Mouse (Mus musculus) heart, embryonic 15.5 days (tissue): ENCODE data around the gene Serinc3. TPM values are rescaled to one million over a fixed set of nuclear protein-coding genes. Genes with fewer than 3 reads are reported as not detected.

ENCODE experiments used
- ATAC-seq: fragments of 200-750 bp; cut with Nextera tagmentation; replicated peaks from 2 replicates; pipeline ENCODE4 v1.8.0; 2017; ENCODE audit warnings: low read depth, moderate TSS enrichment; ENCODE audit not compliant: insufficient number of reproducible peaks, insufficient read depth, low FRiP score
- H3K27ac ChIP-seq: fragments of 300-500 bp; sonication (generic); 2 replicates; pipeline ENCODE4 v1.5.1; 2015; ENCODE audit warnings: mild to moderate bottlenecking, inconsistent platforms
- H3K27me3 ChIP-seq: fragments of 300-500 bp; sonication (generic); 2 replicates; pipeline ENCODE4 v1.6.1; 2015; ENCODE audit warnings: inconsistent platforms
- H3K36me3 ChIP-seq: fragments of 300-500 bp; sonication (generic); 2 replicates; pipeline ENCODE4 v1.6.1; 2015; ENCODE audit warnings: mild to moderate bottlenecking, inconsistent platforms
- H3K4me1 ChIP-seq: fragments of 300-500 bp; sonication (generic); replicated peaks from 2 replicates; pipeline ENCODE4 v1.6.1; 2015; ENCODE audit warnings: inconsistent platforms
- H3K4me2 ChIP-seq: fragments of 300-500 bp; sonication (generic); 2 replicates; pipeline ENCODE4 v1.6.1; 2015; ENCODE audit warnings: inconsistent platforms, mild to moderate bottlenecking, moderate library complexity
- H3K4me3 ChIP-seq: fragments of 300-500 bp; sonication (generic); 2 replicates; pipeline ENCODE4 v1.5.1; 2015; ENCODE audit warnings: mild to moderate bottlenecking, inconsistent platforms
- H3K9ac ChIP-seq: fragments of 300-500 bp; sonication (generic); 2 replicates; pipeline ENCODE4 v1.6.1; 2015; ENCODE audit warnings: mild to moderate bottlenecking, inconsistent platforms
- H3K9me3 ChIP-seq: fragments of 300-500 bp; sonication (generic); replicated peaks from 2 replicates; pipeline ENCODE4 v1.6.1; 2016; ENCODE audit warnings: inconsistent platforms
- WGBS: fragments of 180-500 bp; shearing (Covaris S2); methylation state at CpG from one replicate; pipeline ENCODE4 v1.1.7; 2015; ENCODE audit warnings: mixed read lengths; 5-methylcytosine and 5-hydroxymethylcytosine counted together
- polyA plus RNA-seq: library from polyadenylated mRNA; unstranded; fragments of >200 nt; fragmentation: Nextera tagmentation; extraction: Ambion mirVana; gene quantifications from 2 replicates; pipeline ENCODE4 v1.2.1, GENCODE M21; 2015

The Serinc3 gene
- polyA plus RNA-seq, 1 experiment from 2014 or later = 54.8 TPM

DNA sequence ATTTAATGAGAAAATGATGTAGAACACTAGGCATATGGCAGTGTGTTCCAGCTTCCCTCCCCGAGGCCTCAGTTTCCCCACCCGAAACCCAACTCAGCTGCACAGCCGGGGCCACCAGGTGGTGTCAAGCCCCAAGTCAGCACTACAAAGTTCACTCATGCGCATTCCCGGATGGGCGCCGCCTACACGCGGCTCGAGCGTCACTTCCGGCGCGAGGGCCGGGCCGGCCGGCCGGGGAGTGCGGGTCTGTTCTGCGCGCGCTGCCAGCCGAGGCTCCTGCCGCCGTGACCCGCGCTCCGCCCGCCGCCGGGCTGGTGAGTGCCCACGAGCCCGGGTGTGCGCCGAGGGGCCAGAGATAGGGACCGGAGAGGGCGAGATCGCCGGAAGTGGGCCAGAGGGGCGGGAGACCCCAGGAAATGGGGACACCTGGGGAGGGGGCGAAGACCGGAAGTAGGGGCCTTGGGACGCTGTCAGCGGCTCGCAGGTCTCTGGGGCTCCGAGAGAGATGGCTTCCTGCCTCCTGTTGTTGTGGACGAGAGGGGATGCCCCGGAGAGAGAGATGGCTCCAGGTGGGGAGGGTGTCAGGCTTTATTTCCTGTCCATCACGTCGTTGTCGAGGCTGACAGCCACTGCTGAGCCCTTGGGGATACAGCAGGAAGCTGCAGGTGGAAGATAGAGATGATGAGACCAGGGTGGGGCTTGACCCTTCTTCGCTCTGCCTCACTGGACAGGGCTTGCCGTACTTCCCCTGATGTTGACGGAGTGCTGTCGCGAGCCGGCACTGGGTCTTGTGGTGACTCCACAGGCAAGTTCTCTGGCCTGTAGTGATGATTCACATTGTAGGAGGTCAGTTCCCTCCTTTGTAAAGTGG, 42.6 kb downstream of the Serinc3 start, which contains the start of gene Ttpal:
TSS of gene Ttpal (plus strand) at position 214 of the 871 bp plus-strand sequence.
- peak; percentile 90 for ATAC-seq
- Histone ChIP-seq H3K27me3 (no peaks in the 10 kb centered on the region), H3K27ac (peak within 1 kb of the TSS; percentile 87), H3K36me3 (no peaks in the 10 kb centered on the region), H3K9me3 (no peaks in the 10 kb centered on the region), H3K4me2 (peak within 1 kb of the TSS; percentile 91), H3K9ac (peak within 1 kb of the TSS; percentile 97), H3K4me1 (peaks cover 10% of the 10 kb centered on the region), H3K4me3 (peak within 1 kb of the TSS; percentile 94)
- WGBS = 1% methylated on average over 57 of the region's 57 CpGs

DNA sequence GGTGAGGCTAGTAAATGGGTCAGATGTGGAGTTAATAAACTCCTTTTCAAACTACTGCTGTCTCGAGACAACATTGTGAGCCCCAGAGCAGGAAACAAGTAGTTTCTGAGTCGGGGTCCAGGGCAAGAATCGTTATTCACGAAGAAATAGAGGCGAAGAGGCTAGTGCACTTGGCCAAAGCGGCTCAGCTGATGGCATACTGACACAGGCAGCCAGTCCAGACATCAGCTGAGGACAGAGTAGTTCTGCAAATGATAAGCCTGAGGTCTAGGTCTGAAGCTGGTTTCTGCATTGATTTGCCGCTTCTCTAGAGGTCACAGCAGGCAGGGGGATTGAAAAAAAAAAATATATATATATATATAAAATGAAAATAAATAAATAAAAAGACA, 43.2 kb downstream of the Serinc3 start:
- Histone ChIP-seq H3K4me1 (peaks cover 12% of the 10 kb centered on the region), H3K36me3 (no peaks in the 10 kb centered on the region), H3K4me2 (peak overlapping the region; percentile 91), H3K27ac (peak overlapping the region; percentile 87; the same call in 1 of the 2 replicates), H3K4me3 (peak overlapping the region; percentile 94), H3K27me3 (no peaks in the 10 kb centered on the region), H3K9ac (peak overlapping the region; percentile 23; the same call in 1 of the 2 replicates), H3K9me3 (no peaks in the 10 kb centered on the region)
- 65% methylated on average over 7 of the region's 7 CpGs for WGBS
- no peak for ATAC-seq

DNA sequence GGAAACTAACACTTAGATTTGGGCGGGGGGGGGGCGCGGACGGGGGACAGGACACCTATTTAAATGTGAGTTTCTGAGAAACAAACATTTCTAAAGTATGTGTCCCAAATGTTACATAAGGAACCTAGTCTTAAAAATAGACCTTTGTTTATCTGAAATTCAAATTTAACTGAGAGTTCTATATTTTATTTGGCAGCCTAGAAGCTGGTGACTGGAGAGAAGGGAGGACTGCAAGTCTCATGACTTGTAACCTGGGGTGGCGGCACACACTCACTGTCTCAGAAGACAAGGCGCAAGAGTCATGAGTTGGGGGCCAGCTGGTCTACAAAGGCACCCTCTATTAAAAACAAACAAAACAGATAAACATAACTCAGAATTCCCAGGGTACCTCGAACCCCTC, 43.9 kb downstream of the Serinc3 start:
- no peaks in the 10 kb centered on the region for H3K36me3 ChIP-seq
- no peak overlapping the region for H3K4me2 ChIP-seq
- no peaks in the 10 kb centered on the region for H3K27me3 ChIP-seq
- 85% methylated on average over 7 of the region's 7 CpGs for WGBS
- no peak overlapping the region for H3K9ac ChIP-seq
- H3K9me3 ChIP-seq = no peaks in the 10 kb centered on the region
- ATAC-seq = no peak
- no peak overlapping the region for H3K27ac ChIP-seq
- no peak overlapping the region for H3K4me3 ChIP-seq
- H3K4me1 ChIP-seq = peaks cover 17% of the 10 kb centered on the region

DNA sequence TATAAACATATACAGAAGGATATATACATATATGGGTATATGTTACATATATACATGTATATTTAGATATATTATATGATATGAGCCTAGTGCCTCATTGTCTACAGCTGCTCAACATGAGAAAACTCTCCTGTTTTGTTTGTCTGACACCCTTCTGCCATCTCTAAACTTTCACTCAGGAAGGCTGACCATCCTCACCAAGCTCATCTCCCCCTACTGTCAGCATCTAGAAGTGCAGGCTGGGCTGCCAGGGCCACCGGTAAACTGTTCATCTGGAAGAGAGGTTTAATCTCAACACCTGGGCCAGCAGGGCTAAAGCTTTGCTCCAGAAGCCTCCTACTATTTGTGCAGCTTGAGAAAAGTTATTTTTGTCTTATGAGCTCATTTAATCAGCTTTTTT, 45.7 kb downstream of the Serinc3 start:
- H3K27me3 ChIP-seq = no peaks in the 10 kb centered on the region
- no peak for ATAC-seq
- H3K4me1 ChIP-seq = peaks cover 17% of the 10 kb centered on the region
- no peak overlapping the region for H3K4me3 ChIP-seq
- 0% methylated on average over 1 of the region's 1 CpGs for WGBS
- H3K9me3 ChIP-seq = no peaks in the 10 kb centered on the region
- H3K4me2 ChIP-seq = no peak overlapping the region
- no peak overlapping the region for H3K27ac ChIP-seq
- H3K9ac ChIP-seq = no peak overlapping the region
- no peaks in the 10 kb centered on the region for H3K36me3 ChIP-seq

DNA sequence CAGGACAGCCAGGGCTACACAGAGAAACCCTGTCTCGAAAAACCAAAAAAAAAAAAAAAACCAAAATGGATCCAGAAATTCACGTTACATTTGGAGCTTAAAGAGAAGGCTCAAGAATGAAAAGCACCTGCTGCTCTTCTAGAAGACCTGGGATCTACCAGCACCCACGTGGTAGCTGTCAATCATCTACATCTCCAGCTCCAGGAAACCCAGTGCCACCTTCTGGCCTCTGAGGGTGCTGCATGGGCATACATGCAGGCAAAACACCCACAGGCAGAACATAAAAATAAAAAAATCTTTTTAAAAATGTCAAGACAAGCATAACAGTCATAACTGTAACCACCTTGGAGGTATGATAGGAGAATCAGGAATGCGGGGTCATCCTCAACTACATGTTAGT, 47.3 kb downstream of the Serinc3 start:
- no peaks in the 10 kb centered on the region for H3K27me3 ChIP-seq
- no peaks in the 10 kb centered on the region for H3K9me3 ChIP-seq
- H3K9ac ChIP-seq = no peak overlapping the region
- no peak for ATAC-seq
- H3K4me3 ChIP-seq = no peak overlapping the region
- no peak overlapping the region for H3K27ac ChIP-seq
- H3K4me2 ChIP-seq = no peak overlapping the region
- WGBS = 50% methylated on average over 4 of the region's 4 CpGs
- peaks cover 12% of the 10 kb centered on the region for H3K4me1 ChIP-seq
- H3K36me3 ChIP-seq = no peaks in the 10 kb centered on the region

DNA sequence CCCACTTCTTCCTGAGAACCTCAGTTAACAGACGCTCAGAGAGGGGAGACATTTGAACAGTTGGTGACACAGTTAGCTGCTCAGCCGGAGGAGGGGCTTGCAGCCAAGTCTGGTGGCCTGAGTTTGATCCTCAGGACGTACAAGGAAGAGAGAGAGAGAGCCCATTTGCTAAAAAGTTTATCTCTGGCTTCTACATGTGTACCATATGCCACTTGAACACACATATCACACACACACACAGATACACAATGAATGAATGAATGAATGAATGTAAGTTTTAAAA, 48.1 kb downstream of the Serinc3 start:
- H3K4me1 ChIP-seq = peaks cover 10% of the 10 kb centered on the region
- no peak for ATAC-seq
- WGBS = 60% methylated on average over 3 of the region's 3 CpGs

DNA sequence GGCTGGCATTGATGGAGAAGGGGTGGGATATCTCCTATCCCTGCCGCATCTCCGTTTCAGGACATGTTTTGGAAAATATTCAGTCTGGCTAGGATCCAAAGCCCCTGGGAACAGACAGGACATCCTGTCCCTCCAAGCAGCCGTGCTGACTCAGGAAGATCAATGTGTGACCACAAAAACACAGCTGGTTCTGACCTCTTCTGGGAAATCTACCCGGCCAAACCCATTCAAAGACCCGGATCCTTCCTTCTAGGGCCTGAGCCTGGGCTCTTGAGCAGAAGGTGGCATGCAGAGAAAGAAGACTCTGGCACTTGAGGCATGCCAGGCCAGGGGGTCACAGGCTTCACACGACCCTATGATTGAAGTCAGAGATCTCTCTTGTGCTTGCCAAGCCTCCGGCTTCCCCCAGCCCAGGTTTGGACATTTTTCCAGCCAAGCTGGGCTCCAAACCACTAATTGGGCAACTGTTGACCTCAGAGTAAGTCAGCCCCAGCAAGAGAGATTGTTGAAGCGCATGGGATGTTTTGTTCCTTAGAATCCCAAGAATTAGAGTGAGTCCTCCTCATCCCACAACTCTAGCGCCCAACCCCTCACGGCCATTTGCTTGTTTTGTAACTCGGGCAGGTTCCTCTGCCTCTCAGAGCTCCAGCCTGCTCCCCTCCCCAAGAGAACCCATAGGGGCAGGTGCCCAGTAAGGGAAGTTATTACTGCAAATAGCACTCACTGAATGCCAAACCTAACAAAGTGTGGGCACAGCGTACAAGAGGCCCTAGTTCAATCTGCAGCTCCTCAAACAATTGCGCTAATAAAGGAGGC, 48.7 kb downstream of the Serinc3 start:
- Histone ChIP-seq H3K27me3 (no peaks in the 10 kb centered on the region), H3K9ac (no peak overlapping the region), H3K4me1 (0 out of 2 replicates have a peak, but pooled peaks cover 7% of the 10 kb centered on the region), H3K4me2 (no peak overlapping the region), H3K9me3 (no peaks in the 10 kb centered on the region), H3K27ac (peak overlapping the region; percentile 48), H3K36me3 (no peaks in the 10 kb centered on the region), H3K4me3 (no peak overlapping the region)
- peak; percentile 43; the same call in 1 of the 2 replicates for ATAC-seq
- 62% methylated on average over 13 of the region's 13 CpGs for WGBS

More for the DNA sequence above, 48.1 kb downstream of the Serinc3 start:
- H3K27ac ChIP-seq = peak overlapping the region; percentile 46; the same call in 1 of the 2 replicates
- H3K4me2 ChIP-seq = no peak overlapping the region
- no peaks in the 10 kb centered on the region for H3K9me3 ChIP-seq
- H3K36me3 ChIP-seq = no peaks in the 10 kb centered on the region
- no peak overlapping the region for H3K9ac ChIP-seq
- H3K4me3 ChIP-seq = no peak overlapping the region
- H3K27me3 ChIP-seq = no peaks in the 10 kb centered on the region

DNA sequence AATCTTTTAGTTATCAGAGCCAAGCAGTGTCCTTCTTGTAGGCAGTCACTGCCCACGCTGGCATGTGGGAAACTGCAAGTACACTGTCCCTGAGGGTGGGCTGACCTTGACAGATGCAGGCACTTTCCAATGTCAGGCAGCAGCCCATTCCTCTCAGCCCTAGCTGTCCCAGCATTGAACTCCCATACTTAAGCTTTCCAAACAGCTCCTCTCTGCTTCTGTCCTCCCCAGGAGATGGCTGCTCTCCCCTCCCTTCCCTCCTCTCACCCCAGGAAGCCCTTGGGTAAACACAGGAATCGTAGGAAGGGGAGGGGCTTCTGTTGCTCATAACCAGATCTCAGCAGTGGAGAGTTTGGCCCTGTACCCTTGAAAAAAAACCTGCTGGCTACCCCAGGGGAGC, 49.8 kb downstream of the Serinc3 start:
- no peaks in the 10 kb centered on the region for H3K36me3 ChIP-seq
- 0 out of 2 replicates have a peak, but pooled peaks have one; percentile 29 for ATAC-seq

DNA sequence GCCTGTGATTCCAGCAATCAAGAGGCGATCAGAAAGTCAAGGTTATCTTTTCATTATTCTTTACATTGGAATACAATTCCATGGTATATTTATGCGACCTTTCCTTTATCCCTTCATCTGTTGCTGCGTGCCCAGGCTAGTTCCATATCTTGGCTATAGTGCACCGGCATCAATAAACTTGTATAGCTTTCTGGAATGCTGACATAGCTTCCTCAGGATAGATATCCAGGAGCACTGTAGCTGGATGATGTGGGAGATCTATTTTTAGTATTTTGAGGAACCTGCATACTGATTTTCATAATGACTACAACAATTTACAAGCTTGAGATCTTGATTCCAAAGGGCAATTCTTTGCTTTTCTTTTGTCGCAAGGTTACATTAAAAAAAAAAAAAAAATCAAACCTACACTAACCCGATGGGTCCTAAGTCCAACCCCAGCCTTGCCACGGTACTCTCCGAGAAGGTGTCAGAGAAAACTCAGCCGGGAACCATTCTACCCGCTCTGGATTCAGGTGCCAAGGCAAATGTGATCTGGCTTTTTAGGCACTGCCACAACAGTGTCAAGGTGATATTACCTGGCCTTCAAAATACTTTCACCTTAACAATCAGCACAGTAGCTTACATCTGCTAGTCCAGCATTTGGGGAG, 51.2 kb downstream of the Serinc3 start:
- WGBS = 76% methylated on average over 10 of the region's 10 CpGs
- no peaks in the 10 kb centered on the region for H3K9me3 ChIP-seq
- H3K27ac ChIP-seq = no peak overlapping the region
- no peak for ATAC-seq
- H3K36me3 ChIP-seq = no peaks in the 10 kb centered on the region
- H3K4me1 ChIP-seq = 0 out of 2 replicates have a peak, but pooled peaks cover 12% of the 10 kb centered on the region
- H3K9ac ChIP-seq = no peak overlapping the region
- no peaks in the 10 kb centered on the region for H3K27me3 ChIP-seq
- no peak overlapping the region for H3K4me3 ChIP-seq
- H3K4me2 ChIP-seq = no peak overlapping the region

More for the DNA sequence above, 49.8 kb downstream of the Serinc3 start:
- H3K27ac ChIP-seq = peak overlapping the region; percentile 48; the same call in 1 of the 2 replicates
- no peaks in the 10 kb centered on the region for H3K9me3 ChIP-seq
- H3K27me3 ChIP-seq = no peaks in the 10 kb centered on the region
- H3K9ac ChIP-seq = no peak overlapping the region
- H3K4me2 ChIP-seq = no peak overlapping the region
- 0 out of 2 replicates have a peak, but pooled peaks cover 11% of the 10 kb centered on the region for H3K4me1 ChIP-seq
- no peak overlapping the region for H3K4me3 ChIP-seq
- 25% methylated on average over 2 of the region's 2 CpGs for WGBS

DNA sequence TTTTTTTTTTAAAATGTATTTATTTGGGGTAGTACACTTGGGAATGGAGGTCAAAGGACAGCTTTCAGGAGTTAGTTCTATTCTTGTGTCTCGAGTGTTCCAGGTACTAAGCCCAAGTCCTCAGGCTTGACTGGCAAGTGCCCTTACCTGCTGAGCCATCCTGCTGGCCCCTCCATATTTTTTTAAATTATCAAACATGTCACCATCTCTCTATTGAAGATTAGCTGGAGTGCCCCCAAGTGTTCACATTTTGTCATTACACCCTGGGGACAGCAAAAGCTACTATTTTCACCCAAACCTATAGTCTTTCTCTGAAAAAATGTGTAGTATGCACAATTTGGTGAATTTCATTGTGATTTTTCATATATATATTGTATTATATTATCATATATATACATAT, 52.8 kb downstream of the Serinc3 start:
- Histone ChIP-seq H3K4me1 (0 out of 2 replicates have a peak, but pooled peaks cover 12% of the 10 kb centered on the region), H3K9me3 (no peaks in the 10 kb centered on the region), H3K36me3 (no peaks in the 10 kb centered on the region), H3K27ac (no peak overlapping the region), H3K4me3 (no peak overlapping the region), H3K9ac (no peak overlapping the region), H3K27me3 (no peaks in the 10 kb centered on the region), H3K4me2 (no peak overlapping the region)
- 69% methylated on average over 1 of the region's 1 CpGs for WGBS
- no peak for ATAC-seq

DNA sequence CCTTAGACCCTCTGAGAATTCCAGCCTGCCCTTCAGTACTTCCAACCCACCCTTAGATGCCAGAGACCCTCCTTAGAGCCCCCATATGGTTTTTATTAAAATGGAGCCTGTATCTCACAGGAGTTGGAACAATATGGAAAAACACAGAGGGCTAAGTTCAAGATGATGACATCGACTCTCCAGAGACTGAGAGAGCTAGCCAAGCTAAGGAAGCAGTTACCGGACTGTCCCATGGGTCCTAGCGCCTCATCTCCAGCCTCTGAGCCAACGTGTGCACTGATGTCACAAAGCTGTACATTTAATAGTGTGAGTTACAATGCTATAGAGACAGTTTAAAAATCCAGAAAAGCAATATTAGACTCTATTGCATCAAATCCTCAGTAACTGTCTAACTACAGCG, 53.9 kb downstream of the Serinc3 start:
- WGBS = 63% methylated on average over 5 of the region's 5 CpGs
- ATAC-seq = no peak
- Histone ChIP-seq H3K4me3 (no peak overlapping the region), H3K4me1 (0 out of 2 replicates have a peak, but pooled peaks cover 5% of the 10 kb centered on the region), H3K9me3 (no peaks in the 10 kb centered on the region), H3K9ac (no peak overlapping the region), H3K36me3 (no peaks in the 10 kb centered on the region), H3K27me3 (no peaks in the 10 kb centered on the region), H3K4me2 (no peak overlapping the region), H3K27ac (no peak overlapping the region)
